Mouse (Mus musculus) adrenal gland, postnatal 4 days (tissue): ENCODE measurements around the gene Sstr2. TPM values are rescaled to one million over a fixed set of nuclear protein-coding genes. Genes with fewer than 3 reads are reported as not detected.

Experiments
- DNase-seq, 2 experiments: peaks; one replicate each; pipeline ENCODE4 v3.0.0; 2021 to 2022; ENCODE audit warnings: low spot score in 2 of 2, mixed read lengths in 2 of 2
- long read RNA-seq, 2 experiments: library from polyadenylated mRNA; stranded (forward); transcript quantifications; one replicate each; pipeline ENCODE4 v2.0.0; 2021
- total RNA-seq, 2 experiments: library from RNA; stranded (reverse); gene quantifications; 2 replicates each; pipeline ENCODE4 v1.2.3; 2021

Gene Sstr2
- 1 to 10 TPM; 3.6 to 4.8 TPM for total RNA-seq
- long read RNA-seq, experiment 1, partial matches to known transcripts, result 0 of 1 reads
- long read RNA-seq, experiment 1, other reads (novel, unspliced or antisense), result 0 of 1 reads
- long read RNA-seq, experiment 2, transcript Sstr2-203 (2 exons, 2,143 nt), result major isoform, 10 of 12 reads
- long read RNA-seq, experiment 2, partial matches to known transcripts, result 0 of 12 reads
- long read RNA-seq, experiment 2, other reads (novel, unspliced or antisense), result 1 of 12 reads

DNA sequence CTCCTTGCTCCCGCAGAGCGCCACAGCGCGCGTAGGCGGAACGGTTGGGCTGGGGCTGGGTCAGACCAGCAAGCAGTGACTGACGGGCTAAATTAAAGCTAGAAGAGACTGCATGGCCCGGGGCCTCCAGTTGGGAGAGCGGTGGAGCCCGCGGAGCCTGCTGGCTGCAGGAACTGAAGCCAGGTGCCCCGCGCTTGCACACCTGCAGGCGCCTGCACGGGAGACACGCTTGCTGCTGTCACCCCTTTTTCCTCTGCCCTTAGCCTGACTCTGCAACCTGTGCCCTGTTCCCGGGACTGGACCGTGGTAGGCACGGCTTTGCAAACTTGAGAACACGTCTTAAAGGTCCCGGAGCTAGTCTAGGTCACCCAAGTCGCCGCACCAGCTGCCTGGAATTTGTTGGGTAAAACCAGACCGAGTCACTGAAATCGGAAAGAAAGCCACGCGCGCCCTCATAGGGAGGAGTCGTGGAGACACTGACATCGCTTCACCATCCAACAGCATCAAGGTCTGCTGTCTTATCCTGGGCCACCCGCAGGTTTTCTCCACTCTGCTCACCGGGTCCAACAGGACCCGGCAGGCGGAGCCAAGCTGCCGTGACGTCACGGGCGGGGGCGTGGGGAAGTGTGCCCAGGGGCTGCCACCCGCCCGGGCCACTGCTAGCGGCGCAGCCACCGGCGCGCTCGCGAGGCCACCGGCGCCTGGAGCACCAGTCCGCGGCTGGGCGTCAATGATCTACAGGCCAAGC, at the start of gene Sstr2:
Gene Sstr2 (plus strand): TSS at position 671 of the 748 bp plus-strand sequence.
- DNase-seq, result peak; percentile 24 to 41

DNA sequence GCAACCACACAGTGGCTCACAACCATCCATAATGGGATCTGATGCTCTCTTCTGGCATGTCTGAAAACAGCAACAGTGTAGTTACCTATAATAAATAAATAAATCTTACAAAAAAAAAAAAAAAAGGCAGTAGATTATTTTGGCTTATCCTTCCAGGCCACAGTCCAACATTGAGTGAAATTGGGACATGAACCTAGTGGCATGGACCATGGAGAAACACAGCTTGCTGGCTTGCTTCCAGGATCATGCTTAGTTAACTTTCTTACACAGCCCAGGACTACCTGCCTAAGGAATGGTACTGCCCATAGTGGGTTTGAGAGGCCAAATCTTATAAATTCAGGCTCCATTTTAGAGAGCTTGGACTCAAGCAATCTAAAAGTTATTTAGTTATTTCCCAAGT, 47.5 kb upstream of the Sstr2 start:
- no peak for DNase-seq

GRCm38 (mm10) chr11:113572641-113573040, 46.5 kb upstream of the Sstr2 start:
- DNase-seq, result no peak

DNA sequence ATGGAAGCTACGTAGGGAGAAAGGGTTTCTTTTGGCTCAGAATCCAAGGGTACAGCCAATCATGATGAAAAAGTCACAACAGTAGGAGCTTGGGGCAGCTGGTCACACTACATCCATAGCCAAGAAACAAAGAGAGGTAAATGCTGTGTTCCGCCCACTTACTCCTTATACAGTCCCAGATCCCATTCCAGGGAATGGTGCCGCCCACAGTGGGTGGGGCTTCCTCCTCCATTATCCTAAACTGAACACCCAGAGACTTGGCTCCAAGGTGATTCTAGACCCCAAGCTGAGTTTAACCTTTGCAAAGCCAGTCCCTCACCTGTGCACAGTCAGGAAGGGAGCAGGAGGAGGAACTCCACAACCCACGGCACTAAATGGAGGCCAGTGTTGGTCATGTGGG, 41.9 kb upstream of the Sstr2 start:
- no peak for DNase-seq

GRCm38 (mm10) chr11:113583879-113584661, 35.1 kb upstream of the Sstr2 start:
- DNase-seq, result no peak

DNA sequence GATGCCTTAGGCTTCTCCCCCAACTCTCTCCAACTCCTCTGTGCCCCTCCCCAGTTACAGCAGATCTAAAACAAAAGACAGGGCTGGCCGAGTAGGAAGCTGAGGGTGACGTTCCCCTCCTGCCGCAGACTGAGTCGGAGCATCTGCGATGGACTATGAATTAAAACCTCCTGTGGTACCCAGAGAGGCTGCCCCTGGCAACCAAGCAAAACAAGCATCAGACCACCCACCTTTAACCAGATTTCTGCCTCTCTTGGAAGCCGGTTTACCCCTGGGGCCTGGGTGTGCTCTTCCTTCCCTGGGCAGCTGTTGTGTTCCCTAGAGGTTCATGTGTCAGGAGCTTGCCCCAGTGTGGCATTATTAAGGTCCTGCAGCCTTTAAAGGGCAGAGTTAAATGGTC, 32.7 kb upstream of the Sstr2 start:
- no peak for DNase-seq

DNA sequence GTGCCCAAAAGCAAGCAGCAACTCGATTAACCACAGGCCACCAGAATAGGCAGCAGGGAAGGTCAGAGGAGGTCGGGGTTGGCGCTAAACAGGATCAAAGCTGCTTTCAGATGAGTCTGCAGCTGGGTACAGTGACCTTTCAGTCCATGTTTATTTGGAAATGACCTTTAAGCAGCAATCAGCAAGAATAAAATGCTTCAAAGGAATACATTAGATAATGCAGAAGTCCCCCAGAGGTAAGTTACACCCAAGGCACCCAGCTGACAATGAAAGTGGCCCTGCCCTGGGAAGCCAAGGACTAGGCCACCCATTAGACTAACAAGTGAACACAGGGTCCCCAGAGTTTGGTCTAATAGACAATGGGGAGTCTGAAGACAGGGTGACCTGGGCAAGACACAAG, 30.2 kb upstream of the Sstr2 start:
- no peak for DNase-seq

GRCm38 (mm10) chr11:113595144-113595543, 24.0 kb upstream of the Sstr2 start:
- DNase-seq, result no peak

DNA sequence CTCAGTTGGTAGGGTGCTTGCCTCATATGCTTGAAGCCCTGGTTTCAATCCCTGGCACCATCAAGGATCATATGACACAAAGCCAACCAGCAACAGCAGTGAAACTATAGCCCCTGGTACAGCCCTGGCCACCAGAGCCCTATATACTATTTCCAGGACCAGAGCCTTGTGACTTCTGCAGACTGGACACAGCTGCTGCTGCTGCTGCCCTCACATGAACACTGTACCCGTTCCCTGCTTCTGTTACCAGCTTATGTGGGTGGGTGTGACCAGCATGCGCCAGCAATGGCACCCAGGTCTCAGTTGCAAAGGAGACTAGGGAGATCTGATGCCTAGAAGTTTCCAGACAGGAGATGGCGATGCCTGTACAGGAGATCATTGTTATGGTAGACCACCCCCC, 21.5 kb upstream of the Sstr2 start:
- no peak for DNase-seq

DNA sequence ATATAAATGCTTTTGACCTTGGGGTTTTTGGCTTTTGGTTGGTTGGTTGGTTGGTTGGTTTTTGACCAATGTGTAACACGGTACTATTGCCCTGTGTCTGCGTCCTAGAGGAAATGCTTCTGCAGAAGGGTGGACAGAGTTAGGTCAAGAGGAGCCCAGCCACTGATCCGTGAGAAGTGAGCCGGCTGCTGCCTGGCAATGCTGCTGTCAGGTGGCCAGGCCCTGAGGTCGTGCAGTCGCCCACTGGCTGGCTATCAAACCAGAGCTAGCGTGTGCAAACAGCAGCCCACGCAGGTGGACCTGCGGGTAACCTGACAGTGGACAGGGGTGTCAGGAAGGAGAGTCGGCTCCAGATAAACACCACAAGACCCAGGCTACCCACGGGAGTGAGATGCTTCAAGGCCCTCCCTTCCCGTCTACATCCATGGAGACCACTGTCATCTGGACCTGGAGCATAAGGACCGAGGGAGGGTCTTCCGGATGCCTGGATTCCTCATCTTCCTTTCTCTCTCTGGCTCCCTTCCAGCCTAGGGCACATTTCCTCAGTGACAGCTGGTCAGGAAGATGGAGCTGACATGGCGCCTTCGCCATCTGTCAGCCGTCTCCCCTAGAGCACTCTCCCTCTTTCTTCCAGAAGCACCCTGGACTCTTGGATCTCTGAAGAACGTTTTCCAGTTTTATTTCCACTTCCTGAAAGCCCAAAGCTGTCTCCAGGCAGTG, 18.5 kb upstream of the Sstr2 start:
- no peak for DNase-seq

DNA sequence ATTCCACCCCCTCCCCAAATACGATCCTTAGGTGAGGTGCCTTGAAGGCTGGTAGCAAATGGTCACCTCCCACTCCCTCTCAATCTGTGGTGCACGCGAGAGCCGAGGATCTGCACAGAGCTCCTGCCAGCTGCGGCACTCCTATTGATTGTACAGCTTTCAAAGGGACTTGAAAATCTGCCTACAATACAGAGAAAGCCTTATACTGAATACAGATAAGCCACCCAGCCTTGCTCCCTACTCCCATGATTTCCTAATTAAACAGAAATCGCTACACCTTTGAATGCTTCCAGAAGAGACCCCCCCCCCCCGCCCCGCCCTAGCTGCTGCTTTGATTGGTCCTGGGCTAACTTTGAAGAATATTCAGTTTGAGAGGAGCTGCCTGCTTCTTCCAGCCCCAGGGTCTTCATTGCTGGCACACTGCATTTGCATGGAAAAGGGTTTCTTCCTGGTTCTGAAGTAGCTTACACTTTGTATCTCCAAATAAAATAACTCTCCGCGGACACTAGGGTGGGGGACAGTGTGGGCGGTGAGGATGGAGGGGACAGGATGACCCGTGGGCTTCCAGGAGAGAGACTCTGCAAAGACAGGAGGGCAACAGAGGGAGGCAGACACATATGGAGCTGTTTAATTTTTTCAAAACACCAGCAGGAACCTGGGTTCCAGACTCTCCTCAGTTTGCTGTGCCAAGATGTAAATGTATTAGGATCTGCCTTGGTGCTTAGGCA, 17.4 kb upstream of the Sstr2 start:
- DNase-seq, result no peak

- DNase-seq, result no peak
These were observed 11.6 kb upstream of the Sstr2 start for GRCm38 (mm10) chr11:113607556-113607955.

DNA sequence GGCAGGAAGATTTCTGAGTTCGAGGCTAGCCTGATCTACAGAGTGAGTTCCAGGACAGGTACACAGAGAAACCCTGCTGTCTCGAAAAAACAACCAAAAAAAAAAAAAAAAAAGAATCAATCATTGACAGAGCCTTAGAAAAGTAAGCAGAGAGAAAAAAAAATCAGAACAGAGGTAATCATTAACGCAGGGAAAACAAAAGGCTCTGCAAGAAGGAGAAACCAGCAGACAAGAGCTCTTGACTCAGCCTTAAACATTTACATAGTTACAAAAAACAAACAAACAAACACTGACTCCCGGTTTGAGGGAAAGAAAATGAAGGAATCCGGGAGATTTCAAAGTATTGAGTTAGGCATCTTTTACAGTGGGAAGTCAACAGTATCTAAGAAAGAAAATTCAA, 9.6 kb upstream of the Sstr2 start:
- DNase-seq, result no peak

- no peak for DNase-seq
These were observed 8.9 kb upstream of the Sstr2 start for GRCm38 (mm10) chr11:113610266-113610665.

GRCm38 (mm10) chr11:113611112-113611646, 8.0 kb upstream of the Sstr2 start:
- no peak for DNase-seq

GRCm38 (mm10) chr11:113611664-113612611, 7.2 kb upstream of the Sstr2 start:
- peak; percentile 25 to 36 for DNase-seq

GRCm38 (mm10) chr11:113614476-113614875, 4.7 kb upstream of the Sstr2 start:
- DNase-seq, result no peak

- peak; percentile 37 to 40 for DNase-seq
These were observed 1.8 kb upstream of the Sstr2 start for GRCm38 (mm10) chr11:113617132-113617911.

DNA sequence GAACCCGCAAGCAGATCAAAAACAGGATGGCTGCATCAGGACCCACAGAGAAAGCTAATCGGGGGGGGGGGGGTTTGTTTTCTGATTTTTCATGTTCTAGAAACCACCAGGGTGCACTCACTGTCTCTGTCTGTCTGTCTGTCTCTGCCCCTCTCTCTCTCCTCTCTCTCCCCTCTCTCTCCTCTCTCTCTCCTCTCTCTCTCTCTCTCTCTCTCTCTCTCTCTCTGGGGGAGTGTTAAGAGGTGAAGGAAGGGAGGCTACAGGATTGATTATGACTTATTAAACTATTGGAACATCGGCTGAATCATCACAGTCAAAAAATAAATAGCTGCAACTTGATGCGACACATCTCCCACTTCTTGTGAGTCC, 855 bp upstream of the Sstr2 start:
- DNase-seq, result no peak
